Mouse (Mus musculus) neural tube, embryonic 13.5 days (tissue): ENCODE results near the gene Hid1. TPM values are rescaled to one million over a fixed set of nuclear protein-coding genes. Genes with fewer than 3 reads are reported as not detected.

Experiments
- ATAC-seq: fragments of 200-750 bp; cut with Nextera tagmentation; 2 replicates; pipeline ENCODE4 v1.8.0; 2017; ENCODE audit warnings: low read depth, mild to moderate bottlenecking, moderate TSS enrichment, moderate library complexity
- H3K27ac ChIP-seq: fragments of 300-500 bp; sonication (generic); replicated peaks from 2 replicates; pipeline ENCODE4 v1.5.1; 2015; ENCODE audit warnings: moderate library complexity, mild to moderate bottlenecking, inconsistent platforms
- H3K27me3 ChIP-seq: fragments of 300-500 bp; sonication (generic); 2 replicates; pipeline ENCODE4 v1.6.1; 2015; ENCODE audit warnings: mild to moderate bottlenecking, inconsistent platforms
- H3K36me3 ChIP-seq: fragments of 300-500 bp; sonication (generic); 2 replicates; pipeline ENCODE4 v1.6.1; 2015; ENCODE audit warnings: mild to moderate bottlenecking, inconsistent platforms
- H3K4me1 ChIP-seq: fragments of 300-500 bp; sonication (generic); replicated peaks from 2 replicates; pipeline ENCODE4 v1.6.1; 2015; ENCODE audit warnings: inconsistent platforms
- H3K4me2 ChIP-seq: fragments of 300-500 bp; sonication (generic); 2 replicates; pipeline ENCODE4 v1.6.1; 2015; ENCODE audit warnings: inconsistent platforms, mild to moderate bottlenecking, moderate library complexity
- H3K4me3 ChIP-seq: fragments of 300-500 bp; sonication (generic); 2 replicates; pipeline ENCODE4 v1.5.1; 2015; ENCODE audit warnings: mild to moderate bottlenecking, inconsistent platforms
- H3K9ac ChIP-seq: fragments of 300-500 bp; sonication (generic); 2 replicates; pipeline ENCODE4 v1.6.1; 2015; ENCODE audit warnings: moderate library complexity, mild to moderate bottlenecking, inconsistent platforms
- H3K9me3 ChIP-seq: fragments of 300-500 bp; sonication (generic); 2 replicates; pipeline ENCODE4 v1.6.1; 2016; ENCODE audit warnings: inconsistent platforms
- WGBS: fragments of 180-500 bp; shearing (Covaris S2); methylation state at CpG from one replicate; pipeline ENCODE4 v1.1.7; 2015; 5-methylcytosine and 5-hydroxymethylcytosine counted together
- polyA plus RNA-seq: library from polyadenylated mRNA; unstranded; fragments of >200 nt; fragmentation: Nextera tagmentation; extraction: Ambion mirVana; gene quantifications from 2 replicates; pipeline ENCODE4 v1.2.1, GENCODE M21; 2015

Gene Hid1
- polyA plus RNA-seq = 41.5 and 44.6 TPM in 2 replicates

GRCm38 (mm10) chr11:115367395-115367944, at the start of gene Hid1:
Gene Hid1 (minus strand): TSS chr11:115367756.
- under 1% methylated on average over 37 of the region's 39 CpGs for WGBS
- peak within 1 kb of the TSS; percentile 86 for H3K4me2 ChIP-seq
- peak; percentile 83 for ATAC-seq

DNA sequence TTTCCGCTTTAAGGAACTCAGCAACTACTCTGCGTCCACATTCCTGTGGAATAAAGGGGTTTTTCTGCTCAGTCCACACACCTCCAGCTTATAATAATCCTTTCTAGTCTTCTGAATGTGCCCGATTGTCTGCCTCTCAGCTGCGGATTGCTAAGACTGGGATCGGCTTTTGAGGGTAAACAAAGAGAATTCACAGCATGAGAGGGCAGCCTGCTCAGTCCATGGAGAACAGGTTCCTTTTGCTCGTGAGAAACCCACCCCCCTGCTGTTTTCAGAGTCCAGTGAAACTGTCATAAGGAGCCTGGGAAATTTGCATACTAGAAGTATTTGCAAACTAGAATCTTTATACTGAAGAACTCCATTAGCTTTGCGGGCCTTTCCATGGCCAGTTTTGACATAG, 42.0 kb upstream of the Hid1 start:
- Histone ChIP-seq H3K9ac (peak overlapping the region; percentile 35; the same call in 1 of the 2 replicates), H3K9me3 (no peaks in the 10 kb centered on the region), H3K36me3 (peaks cover 49% of the 10 kb centered on the region), H3K4me1 (peaks cover 74% of the 10 kb centered on the region), H3K4me2 (no peak overlapping the region), H3K4me3 (no peak overlapping the region), H3K27me3 (no peaks in the 10 kb centered on the region), H3K27ac (peak overlapping the region; percentile 64)
- 36% methylated on average over 7 of the region's 7 CpGs for WGBS
- no peak for ATAC-seq

More at GRCm38 (mm10) chr11:115367395-115367944, at the start of gene Hid1:
- Histone ChIP-seq H3K27ac (peak within 1 kb of the TSS; percentile 90), H3K27me3 (peaks cover 38% of the 10 kb centered on the region), H3K36me3 (no peaks in the 10 kb centered on the region), H3K4me3 (peak within 1 kb of the TSS; percentile 65), H3K4me1 (peaks cover 23% of the 10 kb centered on the region), H3K9ac (peak within 1 kb of the TSS; percentile 89), H3K9me3 (no peaks in the 10 kb centered on the region)

DNA sequence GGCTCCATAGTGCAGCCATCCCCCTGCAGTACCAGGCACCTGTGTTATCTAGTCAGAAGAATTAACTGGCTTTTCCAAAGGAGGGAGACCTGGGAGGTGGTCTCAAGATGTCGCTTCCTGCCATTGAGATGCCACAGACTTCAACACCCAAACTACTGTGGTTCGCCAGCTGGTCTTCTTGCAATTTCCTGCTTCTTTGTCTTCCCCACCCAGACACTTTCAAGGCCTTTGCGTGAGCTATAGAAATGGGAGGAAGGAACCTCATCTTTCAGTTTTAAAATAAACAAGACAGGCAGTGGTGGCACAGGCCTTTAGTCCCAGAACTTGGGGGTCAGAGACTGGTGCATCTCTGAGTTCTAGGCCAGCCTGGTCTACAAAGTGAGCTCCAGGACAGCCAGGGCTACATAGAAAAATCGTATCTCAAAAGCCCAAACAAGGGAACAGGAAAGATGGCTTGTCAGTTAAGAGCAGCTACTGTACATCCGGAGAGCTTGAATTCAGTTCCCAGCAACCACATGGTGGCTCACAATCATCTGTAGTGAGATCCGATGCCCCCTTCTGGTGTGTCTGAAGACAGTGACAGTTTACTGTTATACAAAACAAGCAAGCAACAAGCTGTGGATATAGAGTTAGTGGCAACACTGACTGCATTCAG, 40.8 kb upstream of the Hid1 start:
- ATAC-seq = no peak
- peaks cover 70% of the 10 kb centered on the region for H3K4me1 ChIP-seq
- no peaks in the 10 kb centered on the region for H3K9me3 ChIP-seq
- H3K36me3 ChIP-seq = peaks cover 49% of the 10 kb centered on the region
- no peak overlapping the region for H3K4me3 ChIP-seq
- peak overlapping the region; percentile 64 for H3K27ac ChIP-seq
- H3K4me2 ChIP-seq = no peak overlapping the region
- 0 out of 2 replicates have a peak overlapping the region, but pooled peaks have one; percentile 26 for H3K9ac ChIP-seq
- 71% methylated on average over 6 of the region's 6 CpGs for WGBS
- no peaks in the 10 kb centered on the region for H3K27me3 ChIP-seq

DNA sequence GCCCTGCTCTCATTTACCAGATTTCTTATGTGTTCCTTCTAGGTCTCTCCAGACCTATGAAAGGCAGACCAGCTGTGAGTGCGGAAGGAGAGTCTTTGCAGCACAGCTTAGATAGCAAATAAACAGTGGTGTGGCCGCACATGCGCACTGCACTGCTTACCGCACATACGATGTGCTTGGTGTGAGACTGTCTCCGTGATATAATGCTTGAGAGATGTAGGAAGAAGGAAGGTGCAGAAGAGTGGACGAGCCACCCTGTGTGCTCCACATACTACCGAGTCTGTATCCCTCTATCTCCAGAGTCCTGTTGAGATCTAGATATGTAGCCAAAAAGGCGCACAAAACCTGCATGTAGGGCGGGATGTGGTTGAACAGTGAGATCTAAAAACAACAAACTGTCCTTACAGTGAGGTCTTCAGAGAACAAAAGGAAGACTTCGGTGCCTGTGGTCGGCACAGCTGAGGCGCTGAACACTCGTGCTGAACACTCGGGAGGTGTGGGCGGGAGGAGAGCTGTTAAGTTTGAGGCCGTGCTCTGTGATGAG, 39.4 kb upstream of the Hid1 start:
- Histone ChIP-seq H3K36me3 (peaks cover 49% of the 10 kb centered on the region), H3K27ac (no peak overlapping the region), H3K9me3 (no peaks in the 10 kb centered on the region), H3K4me2 (no peak overlapping the region), H3K9ac (no peak overlapping the region), H3K4me1 (peaks cover 63% of the 10 kb centered on the region), H3K4me3 (no peak overlapping the region), H3K27me3 (no peaks in the 10 kb centered on the region)
- 94% methylated on average over 17 of the region's 17 CpGs for WGBS
- no peak for ATAC-seq

DNA sequence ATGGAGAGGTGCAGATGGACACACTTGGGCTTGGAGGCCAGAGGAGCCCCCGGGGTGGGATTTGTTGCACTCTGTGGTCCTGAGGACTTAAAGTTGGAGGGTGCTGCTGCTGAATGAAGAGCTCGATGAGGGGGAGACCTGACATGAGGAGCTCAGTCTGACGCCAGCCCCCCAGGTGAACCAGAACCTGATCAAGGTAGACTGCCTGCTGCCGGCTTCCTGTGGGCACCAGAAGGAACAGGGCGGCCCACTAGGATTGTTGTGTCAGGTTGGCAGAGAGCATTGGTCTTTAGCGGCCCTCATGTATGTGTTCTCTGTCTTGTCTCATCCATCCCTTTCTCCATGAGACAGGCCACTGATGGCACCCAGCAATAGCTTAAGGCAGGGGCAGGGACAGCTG, 38.2 kb upstream of the Hid1 start:
- peaks cover 60% of the 10 kb centered on the region for H3K4me1 ChIP-seq
- WGBS = 100% methylated on average over 6 of the region's 6 CpGs
- no peak overlapping the region for H3K27ac ChIP-seq
- no peaks in the 10 kb centered on the region for H3K9me3 ChIP-seq
- H3K9ac ChIP-seq = no peak overlapping the region
- H3K4me3 ChIP-seq = no peak overlapping the region
- peaks cover 40% of the 10 kb centered on the region for H3K36me3 ChIP-seq
- no peak for ATAC-seq
- no peak overlapping the region for H3K4me2 ChIP-seq
- no peaks in the 10 kb centered on the region for H3K27me3 ChIP-seq

GRCm38 (mm10) chr11:115403338-115404124, 36.0 kb upstream of the Hid1 start, which contains the start of gene Mrpl58:
Gene Mrpl58 (plus strand): TSS chr11:115403752.
- H3K36me3 ChIP-seq = peaks cover 26% of the 10 kb centered on the region
- 3% methylated on average over 50 of the region's 50 CpGs for WGBS

GRCm38 (mm10) chr11:115400630-115401391, 33.3 kb upstream of the Hid1 start:
- H3K9me3 ChIP-seq = no peaks in the 10 kb centered on the region
- no peak overlapping the region for H3K4me3 ChIP-seq
- ATAC-seq = no peak
- peaks cover 35% of the 10 kb centered on the region for H3K4me1 ChIP-seq
- peaks cover 7% of the 10 kb centered on the region for H3K36me3 ChIP-seq
- H3K27ac ChIP-seq = peak overlapping the region; percentile 72
- no peaks in the 10 kb centered on the region for H3K27me3 ChIP-seq
- H3K4me2 ChIP-seq = 0 out of 2 replicates have a peak overlapping the region, but pooled peaks have one; percentile 13
- no peak overlapping the region; the same call in 1 of the 2 replicates for H3K9ac ChIP-seq
- 45% methylated on average over 11 of the region's 11 CpGs for WGBS

More at GRCm38 (mm10) chr11:115403338-115404124, 36.0 kb upstream of the Hid1 start, which contains the start of gene Mrpl58:
- Histone ChIP-seq H3K27ac (peak within 1 kb of the TSS; percentile 92), H3K4me3 (peak within 1 kb of the TSS; percentile 88), H3K4me1 (peaks cover 43% of the 10 kb centered on the region), H3K4me2 (peak within 1 kb of the TSS; percentile 90), H3K9me3 (no peaks in the 10 kb centered on the region), H3K27me3 (no peaks in the 10 kb centered on the region), H3K9ac (peak within 1 kb of the TSS; percentile 93)
- ATAC-seq = peak; percentile 91

DNA sequence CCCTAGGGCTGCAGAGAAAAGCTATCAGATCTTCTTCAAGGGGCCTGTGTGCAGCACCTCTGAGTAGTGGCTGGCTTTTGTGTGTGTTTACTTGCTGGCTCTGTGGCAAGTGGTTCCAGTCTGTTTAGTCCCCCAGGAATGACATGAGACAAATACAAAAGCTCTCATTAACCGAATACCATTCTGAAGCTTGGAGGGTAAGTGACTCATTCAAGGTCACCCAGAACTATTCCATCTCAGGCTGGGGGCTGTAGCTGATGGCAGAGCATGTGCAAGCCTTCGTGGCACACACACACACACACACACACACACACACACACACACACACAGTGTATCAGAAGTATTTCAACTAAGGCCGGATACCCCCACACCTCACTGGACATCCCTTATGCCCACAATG, 32.6 kb upstream of the Hid1 start:
- Histone ChIP-seq H3K36me3 (peaks cover 14% of the 10 kb centered on the region), H3K27me3 (no peaks in the 10 kb centered on the region), H3K9ac (no peak overlapping the region; the same call in 1 of the 2 replicates), H3K4me3 (no peak overlapping the region), H3K4me1 (peaks cover 28% of the 10 kb centered on the region), H3K4me2 (no peak overlapping the region), H3K9me3 (no peaks in the 10 kb centered on the region), H3K27ac (peak overlapping the region; percentile 72; the same call in 1 of the 2 replicates)
- 84% methylated on average over 3 of the region's 3 CpGs for WGBS
- no peak for ATAC-seq

DNA sequence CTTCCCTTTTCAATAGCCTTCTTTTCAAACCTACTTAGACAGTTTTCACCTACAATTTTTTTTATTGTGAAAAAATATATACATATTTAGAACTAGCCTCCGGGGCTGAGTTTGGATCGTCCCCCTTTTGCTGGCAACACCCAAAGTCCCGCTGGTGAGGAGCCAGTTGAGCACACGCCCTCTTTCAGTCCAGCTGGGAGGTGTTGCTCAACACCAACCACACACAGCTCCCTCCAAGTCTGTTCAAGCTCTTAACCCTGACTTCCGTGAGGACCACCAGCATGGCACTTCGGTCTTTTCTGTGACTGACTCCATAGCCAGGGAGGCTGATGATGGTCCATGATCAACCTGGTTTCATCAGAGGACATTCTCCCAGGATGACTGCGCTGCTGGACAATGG, 30.5 kb upstream of the Hid1 start:
- Histone ChIP-seq H3K27ac (no peak overlapping the region), H3K4me1 (peaks cover 15% of the 10 kb centered on the region), H3K4me3 (no peak overlapping the region), H3K9ac (no peak overlapping the region), H3K4me2 (no peak overlapping the region), H3K27me3 (no peaks in the 10 kb centered on the region), H3K9me3 (no peaks in the 10 kb centered on the region), H3K36me3 (peaks cover 34% of the 10 kb centered on the region)
- WGBS = 85% methylated on average over 7 of the region's 7 CpGs
- no peak for ATAC-seq

DNA sequence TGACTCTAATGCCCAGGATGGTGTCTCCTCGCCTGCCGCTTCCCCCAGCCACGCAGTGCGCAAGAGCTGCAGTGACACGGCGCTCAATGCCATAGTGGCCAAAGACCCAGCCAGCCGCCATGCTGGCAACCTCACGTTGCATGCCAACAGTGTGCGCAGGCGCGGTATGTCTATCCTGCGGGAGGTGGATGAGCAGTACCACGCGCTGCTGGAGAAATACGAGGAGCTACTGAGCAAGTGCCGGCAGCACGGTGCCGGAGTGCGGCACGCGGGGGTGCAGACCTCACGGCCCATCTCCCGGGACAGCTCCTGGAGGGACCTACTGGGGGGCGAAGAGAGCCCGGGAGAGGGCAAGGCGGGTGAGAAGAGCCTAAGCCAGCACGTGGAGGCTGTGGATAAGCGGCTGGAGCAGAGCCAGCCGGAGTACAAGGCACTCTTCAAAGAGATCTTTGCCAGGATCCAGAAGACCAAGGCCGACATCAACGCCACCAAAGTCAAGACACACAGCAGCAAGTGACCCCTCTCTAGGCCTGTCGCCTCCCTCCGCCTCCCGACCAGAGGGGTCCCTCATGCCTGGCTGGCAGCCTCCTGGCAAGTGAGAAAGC, 26.3 kb upstream of the Hid1 start:
- peak; percentile 50; the same call in 1 of the 2 replicates for ATAC-seq

DNA sequence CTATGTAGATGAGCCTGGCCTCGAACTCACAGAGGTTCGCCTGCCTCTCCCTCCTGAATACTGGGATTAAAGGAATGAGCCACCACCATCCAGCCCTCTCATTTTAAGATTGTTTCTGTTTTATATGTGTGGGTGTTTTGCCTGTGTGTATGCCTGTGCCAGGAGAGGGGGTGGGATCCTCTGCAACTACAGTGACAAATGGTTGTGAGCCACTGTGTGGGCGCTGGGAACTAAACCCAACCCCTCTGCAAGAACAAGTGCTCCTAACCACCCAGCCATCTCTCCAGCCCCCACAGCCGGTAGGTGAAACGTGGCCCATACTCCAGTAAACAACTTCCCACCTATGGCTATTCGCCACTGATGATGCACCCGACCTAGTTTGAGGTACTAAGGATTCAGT, 23.8 kb upstream of the Hid1 start:
- Histone ChIP-seq H3K9me3 (no peaks in the 10 kb centered on the region), H3K4me1 (peaks cover 11% of the 10 kb centered on the region), H3K27ac (no peak overlapping the region), H3K36me3 (peaks cover 65% of the 10 kb centered on the region), H3K27me3 (no peaks in the 10 kb centered on the region), H3K9ac (no peak overlapping the region), H3K4me2 (no peak overlapping the region), H3K4me3 (no peak overlapping the region)
- WGBS = 94% methylated on average over 7 of the region's 7 CpGs
- ATAC-seq = no peak

More for the DNA sequence above, 26.3 kb upstream of the Hid1 start:
- Histone ChIP-seq H3K4me3 (no peak overlapping the region), H3K9ac (0 out of 2 replicates have a peak overlapping the region, but pooled peaks have one; percentile 17), H3K36me3 (peaks cover 66% of the 10 kb centered on the region), H3K27me3 (no peaks in the 10 kb centered on the region), H3K4me2 (no peak overlapping the region), H3K27ac (no peak overlapping the region), H3K9me3 (no peaks in the 10 kb centered on the region), H3K4me1 (no peaks in the 10 kb centered on the region)
- WGBS = 64% methylated on average over 34 of the region's 34 CpGs
